Mouse (Mus musculus) kidney, adult 9 months (tissue): Measurements from ENCODE around the gene Psmb3.
A peak's percentile ranks its signal among the peaks of the same experiment; 100 is the strongest.
"Not testable (repeated sequence)": the region's sequence is repeated elsewhere in the genome, so short reads cannot be mapped to it uniquely, and the experiment has no call there.

Source experiments
- DNase-seq: peaks from one replicate; pipeline ENCODE4 v3.0.0; 2022

Psmb3 gene

GRCm38 (mm10) chr11:97703039-97703826 lies at the start of gene Psmb3:
Gene Psmb3 (plus strand): TSS chr11:97703399.
- peak; percentile 100 for DNase-seq

DNA sequence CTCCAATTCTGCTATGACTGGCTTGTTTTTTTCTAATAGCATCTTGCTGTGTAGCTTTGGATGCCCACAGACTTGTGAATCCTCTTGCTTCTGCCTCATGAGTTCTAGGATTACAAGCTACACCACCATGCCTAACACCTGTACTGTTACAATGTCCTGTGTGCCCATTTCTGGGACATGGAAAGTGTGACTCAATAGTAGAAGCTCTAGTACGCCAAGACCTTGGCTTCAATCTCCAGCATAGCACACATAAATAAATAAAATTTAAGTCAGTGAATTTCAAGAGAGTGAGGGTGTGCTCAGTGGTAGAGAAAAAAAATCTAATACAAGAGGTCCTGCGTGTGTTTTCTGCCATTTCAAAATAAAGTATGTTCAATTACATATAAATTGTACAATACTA lies 49.0 kb upstream of the Psmb3 start:
- DNase-seq = no peak

GRCm38 (mm10) chr11:97656269-97656971 lies 46.8 kb upstream of the Psmb3 start:
- no peak for DNase-seq

DNA sequence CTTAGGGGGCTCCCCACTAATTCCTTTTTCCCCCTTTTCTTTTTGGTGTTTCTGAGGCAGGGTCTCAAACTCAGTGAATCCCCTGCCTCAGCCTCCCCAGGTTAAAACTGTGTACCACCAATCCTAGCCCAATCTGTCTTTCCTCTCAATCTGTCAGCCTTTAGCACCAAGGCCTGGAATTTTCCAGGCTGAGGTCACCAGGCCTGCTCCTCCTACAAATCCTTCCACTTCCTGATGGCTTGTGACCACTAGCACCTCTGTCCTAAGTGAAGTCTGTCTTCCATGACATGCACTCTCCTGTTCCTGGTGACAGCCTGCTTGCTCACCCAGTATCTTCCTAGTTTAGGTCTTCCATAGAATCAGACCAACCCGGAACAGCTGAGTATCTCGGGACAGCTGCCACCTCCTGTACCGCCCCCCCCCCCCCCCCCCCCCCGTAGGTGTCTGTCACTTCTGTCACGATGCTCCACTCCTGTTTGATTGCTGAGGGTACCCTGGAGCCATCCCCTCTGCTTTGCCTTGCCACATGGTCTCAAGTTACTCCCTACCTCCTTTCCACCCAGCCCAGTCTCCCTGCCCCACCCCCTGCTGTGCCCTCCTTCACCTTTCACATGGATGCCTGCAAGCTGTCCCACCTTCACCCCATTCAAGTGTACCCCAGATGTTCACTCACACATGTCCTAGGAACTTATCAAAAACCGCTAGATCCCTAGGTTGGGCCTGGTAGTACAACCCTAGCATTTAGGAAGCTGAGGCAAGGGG lies 45.8 kb upstream of the Psmb3 start:
- DNase-seq = no peak

- DNase-seq = not testable (repeated sequence)
Measured at GRCm38 (mm10) chr11:97657967-97658366, 45.2 kb upstream of the Psmb3 start.

DNA sequence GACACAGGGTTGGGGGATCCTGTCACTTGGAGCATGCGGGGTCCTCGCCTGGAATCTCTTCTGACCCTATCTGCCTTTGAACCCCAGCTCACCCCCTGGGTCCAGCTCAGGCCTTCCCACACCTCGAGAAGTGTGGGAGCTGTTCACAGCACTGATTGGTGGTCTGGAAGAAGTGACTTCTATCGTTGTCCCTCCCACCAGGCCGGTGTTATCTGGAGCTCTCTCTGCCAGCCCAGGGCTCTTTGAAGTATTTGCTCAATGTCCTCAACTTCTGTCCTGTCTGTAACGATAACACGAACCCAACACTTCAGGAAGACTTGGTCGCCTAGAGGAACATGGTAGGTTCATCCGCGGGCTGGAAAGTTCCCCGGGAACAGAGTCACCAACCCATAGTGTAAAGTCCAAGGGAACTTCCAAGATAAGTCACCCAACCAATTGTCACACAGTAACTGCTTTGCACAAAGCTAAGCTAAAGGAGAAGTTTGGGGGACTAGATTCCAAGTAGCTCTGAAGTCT lies 44.4 kb upstream of the Psmb3 start:
- no peak for DNase-seq

DNA sequence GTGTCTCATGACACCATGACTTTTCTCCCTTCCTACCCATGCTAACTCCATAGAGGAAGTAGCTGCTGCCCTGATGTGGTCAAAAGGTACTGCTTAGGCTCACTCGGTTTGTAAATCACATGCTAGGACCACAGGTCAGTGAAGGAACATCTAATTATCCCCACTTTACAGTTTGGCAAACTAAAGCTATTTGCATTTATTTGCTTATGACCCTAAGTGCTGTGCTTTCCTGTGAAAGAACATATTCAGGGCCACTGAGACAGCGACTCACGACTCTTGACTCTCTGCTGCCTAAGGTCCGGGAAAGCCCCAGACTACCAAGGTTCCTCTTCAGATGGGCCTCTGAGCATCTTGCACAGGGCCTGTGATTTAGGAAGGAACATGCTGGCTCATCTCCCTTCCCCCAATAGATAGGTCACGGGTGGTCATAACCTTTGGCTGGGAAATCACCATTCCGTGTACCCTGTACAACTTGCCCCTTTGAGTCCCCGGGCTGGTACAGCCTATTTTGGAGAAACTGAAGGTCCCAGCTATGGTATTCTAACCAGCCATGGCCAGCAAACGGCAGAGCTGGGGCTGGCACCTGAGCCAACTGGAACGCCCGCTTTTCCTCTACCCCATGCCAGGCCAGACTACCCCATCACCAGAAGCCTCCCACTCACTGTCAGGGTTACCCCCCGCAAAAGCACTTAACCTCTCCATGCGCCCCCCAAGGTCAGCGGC lies 43.8 kb upstream of the Psmb3 start:
- DNase-seq = peak; percentile 50

DNA sequence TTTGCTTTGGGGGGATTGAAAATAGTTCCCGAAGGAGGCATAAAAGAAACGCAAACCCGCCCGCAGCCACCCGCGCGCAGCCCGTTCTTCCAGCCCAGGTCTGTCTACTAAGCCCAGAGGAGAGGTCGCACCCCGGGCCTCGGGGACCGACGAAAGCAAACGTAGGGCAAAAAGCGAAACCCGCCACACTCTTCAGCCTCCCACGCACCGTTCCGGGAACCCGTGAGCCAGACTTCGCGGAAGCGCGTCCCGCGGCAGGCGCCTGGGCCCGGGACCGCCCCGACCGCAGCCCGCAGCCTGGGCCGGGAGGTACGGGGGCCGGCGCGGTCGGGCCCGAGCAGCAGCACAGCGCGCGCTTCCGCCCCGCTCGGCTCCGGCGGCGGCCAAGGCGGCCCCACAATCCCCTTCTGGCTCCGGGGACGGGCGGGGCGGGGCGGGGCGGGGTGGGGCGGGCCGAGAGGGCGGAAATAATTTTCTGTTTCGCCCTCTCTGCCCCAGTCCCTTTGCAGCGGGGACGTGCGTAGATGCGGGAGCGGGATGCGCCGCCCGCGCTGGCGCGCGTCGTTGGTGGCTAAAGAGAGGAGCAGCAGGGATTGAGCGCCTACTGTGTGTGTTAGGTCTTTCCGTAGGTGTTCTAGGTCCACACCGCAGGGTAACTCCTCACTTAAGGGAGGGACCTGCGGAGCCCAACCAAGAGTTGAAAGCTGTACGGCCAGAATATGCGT lies 43.0 kb upstream of the Psmb3 start:
- DNase-seq = peak; percentile 75

- peak; percentile 42 for DNase-seq
Measured at GRCm38 (mm10) chr11:97660734-97661647, 42.2 kb upstream of the Psmb3 start.

GRCm38 (mm10) chr11:97661648-97662133 lies 41.5 kb upstream of the Psmb3 start:
- peak; percentile 95 for DNase-seq

DNA sequence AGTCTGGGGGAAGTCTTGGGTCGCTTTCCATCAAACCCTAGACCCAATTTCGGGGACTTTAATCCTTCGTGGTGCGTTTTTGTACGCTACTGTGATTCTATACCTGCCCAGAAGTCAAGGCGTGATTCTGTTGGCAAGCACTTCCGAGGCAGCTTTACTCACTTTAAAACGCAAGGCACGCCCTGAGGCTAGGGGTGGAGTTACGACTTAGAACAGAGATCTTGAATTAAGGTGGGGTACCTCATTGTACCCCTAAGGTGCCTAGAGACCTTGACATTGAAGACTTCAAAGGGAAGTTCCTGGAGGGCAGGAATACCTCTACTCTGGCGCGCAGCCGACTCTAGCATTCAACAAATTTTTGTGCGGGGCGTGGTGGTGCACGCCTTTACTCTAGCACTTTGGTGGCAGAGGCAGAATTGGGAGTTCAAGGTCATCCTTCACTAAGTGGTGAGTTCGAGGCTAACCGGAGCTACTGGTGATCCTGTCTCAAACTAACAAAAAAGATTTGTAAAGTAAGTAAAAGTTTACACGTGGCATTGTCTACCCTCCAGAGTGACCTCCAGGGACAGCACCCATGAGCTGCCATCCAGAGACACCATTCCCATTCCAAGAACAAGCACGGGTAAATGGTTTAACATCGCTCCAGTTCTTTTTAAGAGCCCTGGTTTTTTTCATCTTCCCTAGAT lies 40.8 kb upstream of the Psmb3 start:
- DNase-seq = peak; percentile 82

DNA sequence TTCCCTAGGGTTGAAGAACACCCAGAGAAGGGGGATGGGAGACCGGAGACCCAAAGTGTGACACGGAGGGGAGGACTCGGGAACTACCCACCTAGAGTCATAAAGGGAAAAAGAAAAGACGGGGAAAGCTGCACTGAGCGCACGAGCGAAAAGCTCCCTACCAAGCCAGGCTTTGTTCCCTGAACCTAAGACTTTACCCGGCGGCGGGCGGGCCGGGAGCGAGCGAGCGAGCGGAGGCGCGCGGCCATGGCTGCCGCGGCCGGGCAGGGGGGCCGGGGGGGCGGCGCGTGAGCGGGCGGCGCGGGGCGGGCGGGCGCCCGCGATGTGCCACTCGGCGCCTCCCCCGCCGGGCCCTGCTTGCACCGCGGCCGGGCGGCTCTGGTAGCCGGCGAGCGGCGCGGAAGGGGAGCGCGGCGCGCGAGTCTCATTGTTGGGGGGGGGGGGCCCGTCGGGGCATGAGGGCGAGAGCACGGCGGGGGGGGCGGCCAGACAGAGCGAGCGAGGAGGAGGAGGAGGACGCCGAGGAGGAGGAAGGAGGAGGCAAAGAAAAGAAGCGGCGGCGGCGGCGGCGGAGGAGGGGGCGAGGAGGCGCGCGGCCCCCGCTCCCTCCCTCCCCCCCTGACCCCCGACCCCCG lies 40.2 kb upstream of the Psmb3 start, which contains the start of gene Mllt6:
Gene Mllt6, plus strand, starts transcription at position 522 of the 635 bp plus-strand sequence.
- peak; percentile 82 for DNase-seq

GRCm38 (mm10) chr11:97663528-97664338 lies 39.5 kb upstream of the Psmb3 start:
- peak; percentile 57 for DNase-seq

- no peak for DNase-seq
Measured at GRCm38 (mm10) chr11:97664339-97664665, 38.9 kb upstream of the Psmb3 start.

DNA sequence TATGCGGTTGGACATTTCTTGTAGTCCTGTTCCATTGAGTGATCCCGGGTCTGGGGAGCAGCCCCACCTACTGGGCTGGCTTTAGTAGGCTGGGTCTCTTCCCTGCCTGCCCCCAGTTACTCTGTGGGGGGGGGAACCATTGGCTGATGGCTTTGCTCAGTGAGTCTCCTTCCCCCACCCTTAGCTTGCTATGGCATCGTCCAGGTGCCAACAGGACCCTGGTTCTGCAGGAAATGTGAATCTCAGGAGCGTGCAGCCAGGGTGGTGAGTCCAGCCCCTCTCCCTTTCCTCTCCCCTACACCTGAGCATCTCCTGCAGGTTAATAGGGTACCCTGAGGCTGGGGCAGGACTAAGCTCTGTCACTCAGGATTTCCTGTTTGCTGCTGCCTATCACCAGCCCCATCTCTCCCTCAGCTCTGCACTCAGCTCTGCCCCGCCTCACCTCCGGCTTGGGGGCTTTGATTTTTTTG lies 38.4 kb upstream of the Psmb3 start:
- DNase-seq = peak; percentile 44

DNA sequence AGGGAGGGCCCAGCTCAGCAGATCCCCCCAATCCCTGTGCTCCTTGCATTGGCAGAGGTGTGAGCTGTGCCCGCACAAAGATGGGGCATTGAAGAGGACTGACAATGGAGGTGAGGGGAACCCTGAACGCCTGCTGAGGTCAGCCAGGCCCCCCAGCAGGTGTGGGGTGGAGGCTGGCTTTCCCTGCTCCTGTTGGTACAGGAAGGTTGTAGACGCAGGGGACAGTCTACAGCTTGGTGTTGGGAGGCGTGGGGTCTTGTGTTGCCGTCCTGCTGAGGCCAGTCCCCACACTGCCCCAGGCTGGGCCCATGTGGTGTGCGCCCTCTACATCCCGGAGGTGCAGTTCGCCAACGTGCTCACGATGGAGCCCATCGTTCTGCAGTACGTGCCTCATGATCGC lies 37.8 kb upstream of the Psmb3 start:
- DNase-seq = no peak

DNA sequence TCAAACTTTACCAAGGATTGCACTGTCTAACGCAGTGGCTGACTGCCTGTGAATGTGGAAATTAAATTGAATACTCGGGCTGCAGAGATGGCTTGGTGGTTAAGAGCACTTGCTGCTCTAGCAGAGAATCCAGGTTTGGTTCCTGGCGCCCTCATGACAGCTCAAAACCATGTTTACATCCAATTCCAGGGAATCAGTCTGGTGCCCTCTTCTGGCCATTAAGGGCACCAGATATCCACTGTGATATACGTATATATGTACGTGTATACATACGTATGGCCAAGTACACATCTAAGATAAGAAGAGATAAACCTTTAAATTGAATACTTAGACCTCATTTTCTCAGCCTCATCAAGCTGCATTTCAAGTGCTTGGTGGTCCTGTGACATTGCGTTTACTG lies 37.0 kb upstream of the Psmb3 start:
- DNase-seq = no peak

DNA sequence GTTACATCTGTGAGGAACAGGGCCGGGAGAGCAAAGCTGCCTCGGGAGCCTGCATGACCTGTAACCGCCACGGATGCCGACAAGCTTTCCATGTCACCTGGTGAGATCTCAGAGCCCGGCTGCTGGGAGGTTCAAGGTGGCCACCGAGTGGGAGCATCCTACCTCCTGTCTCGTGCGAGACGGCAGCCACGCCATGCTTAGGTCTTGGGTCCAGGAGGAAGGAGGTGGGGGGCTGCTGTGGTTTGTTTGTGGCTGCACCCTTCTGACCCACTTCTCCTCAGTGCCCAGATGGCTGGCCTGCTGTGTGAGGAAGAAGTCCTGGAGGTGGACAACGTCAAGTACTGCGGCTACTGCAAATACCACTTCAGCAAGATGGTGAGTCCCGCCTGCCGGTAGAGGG lies 36.4 kb upstream of the Psmb3 start:
- no peak for DNase-seq

DNA sequence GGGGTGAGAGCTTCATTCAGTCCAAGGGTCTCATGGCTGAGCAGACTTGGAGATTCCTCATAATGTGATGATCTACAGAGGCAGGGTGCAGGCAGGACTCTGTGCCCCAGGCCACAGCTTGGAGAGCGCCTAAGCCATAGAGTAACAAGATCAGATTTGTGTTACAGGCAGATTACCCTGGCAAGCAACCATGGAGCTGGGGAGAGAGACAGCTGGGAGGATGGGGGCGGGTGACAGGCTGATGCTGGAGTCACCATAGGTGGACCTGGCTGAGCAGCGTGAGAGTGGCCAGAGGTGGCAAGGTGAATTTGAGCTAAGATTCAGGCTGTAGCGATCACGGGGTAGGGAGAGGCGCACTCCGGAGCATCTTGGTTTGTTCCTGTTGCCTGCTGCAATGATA lies 35.0 kb upstream of the Psmb3 start:
- DNase-seq = no peak
